Mouse (Mus musculus) cerebellum, postnatal 14 days (tissue): ENCODE results near the gene Ctf1.

Experiments
- DNase-seq, 2 experiments: peaks; one replicate each; pipeline ENCODE4 v3.0.0; 2021; ENCODE audit warnings: mixed read lengths in 2 of 2

Ctf1 gene

GRCm38 (mm10) chr7:127744366-127745045, 32.0 kb downstream of the Ctf1 start, which contains the start of gene Fbxl19:
Gene Fbxl19 (plus strand): TSS chr7:127744543.
- DNase-seq: peak; percentile 84 to 88

DNA sequence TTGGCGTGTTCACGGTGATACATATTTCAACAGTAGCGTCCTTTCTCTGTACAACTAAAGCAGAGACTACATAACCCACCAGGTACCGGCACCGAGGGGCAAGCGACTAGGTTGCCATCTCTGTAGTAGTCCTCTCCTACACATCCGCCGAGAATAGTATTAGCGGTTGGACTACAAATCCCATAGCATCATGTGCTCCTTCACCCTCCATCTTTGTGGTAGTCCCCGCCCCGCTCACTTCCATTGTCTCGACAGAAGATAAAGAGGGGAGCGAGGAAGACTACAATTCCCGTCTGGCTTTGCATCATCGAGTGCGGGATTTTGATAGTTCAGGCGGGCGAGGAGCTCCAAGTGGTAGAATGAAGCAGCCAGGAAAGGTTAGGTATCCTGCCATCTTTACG, 32.7 kb downstream of the Ctf1 start:
- peak; percentile 92 to 94 for DNase-seq

DNA sequence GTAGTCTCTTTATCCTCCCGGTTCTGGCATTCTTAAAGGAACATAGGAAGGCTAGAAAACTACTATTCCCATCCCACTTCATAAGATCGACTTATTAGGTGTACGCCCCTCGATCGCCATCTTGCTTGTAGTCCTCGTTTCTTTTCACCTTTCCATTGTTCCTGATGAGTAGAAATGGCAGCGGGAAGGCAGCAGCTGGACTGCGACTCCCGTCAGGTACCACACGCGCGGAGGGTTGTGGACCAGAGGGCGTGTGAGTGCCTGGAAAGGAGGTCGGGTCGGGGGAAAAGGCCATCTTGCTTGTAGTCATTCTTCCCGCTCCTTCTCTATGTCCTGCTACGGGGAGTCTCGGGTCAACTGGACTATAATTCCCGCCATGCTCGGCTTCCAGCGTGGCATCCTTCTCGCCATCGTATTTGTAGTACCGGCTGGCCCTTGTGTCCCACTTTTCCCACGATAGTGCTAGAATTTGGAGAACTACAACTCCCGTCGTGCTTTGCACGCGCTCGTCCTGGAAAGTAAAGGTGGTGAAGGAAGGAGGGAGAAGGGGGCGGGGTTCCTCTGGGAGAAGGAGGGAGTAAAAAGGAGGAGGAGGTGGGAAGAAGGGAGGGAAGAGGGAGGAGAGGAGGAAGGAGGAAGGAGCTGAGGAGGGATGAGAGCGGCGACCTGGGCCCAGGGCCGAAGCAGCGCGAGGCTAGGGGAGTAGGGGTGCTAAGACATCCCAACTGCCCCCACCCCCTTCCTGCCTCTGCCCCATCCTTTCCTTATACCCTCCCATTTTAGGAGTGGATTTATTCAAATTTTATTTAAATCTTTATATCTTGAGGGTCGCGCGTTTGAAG, 33.3 kb downstream of the Ctf1 start:
- DNase-seq: peak; percentile 96 to 97

- DNase-seq: peak; percentile 70 to 78
Measured at GRCm38 (mm10) chr7:127746494-127747491, 34.3 kb downstream of the Ctf1 start.

DNA sequence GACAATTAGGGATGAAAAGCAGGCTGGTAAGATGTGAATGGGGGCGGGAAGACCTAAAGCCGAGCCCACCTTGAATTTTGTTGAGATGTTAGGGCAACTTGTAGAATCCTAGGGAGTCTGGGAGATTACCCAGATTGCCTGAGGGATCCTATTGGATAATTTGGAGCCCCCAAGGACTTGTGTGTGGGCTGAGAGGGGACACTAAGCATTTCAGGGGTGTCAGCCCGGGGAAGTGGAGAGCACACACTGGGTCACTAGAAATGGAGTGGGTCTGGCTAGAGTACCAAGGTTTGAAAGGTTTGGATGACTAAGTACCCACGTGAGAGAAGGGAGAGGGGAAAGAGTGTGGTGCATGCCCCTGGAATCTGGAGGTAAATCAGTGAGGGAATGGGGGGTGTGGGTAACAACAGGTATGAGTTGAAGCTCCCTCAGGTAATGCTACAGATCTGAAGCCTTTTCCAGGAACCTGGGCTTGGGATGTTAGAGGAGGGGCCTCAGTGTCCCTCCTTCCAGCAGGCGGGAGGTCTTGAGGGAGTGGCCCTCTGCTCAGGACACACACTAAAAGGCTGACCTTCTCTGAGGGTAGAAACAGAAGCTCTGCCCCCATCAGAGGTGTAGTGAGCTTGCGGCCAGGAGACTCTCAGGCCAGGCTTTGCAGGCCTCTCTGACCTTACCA, 35.2 kb downstream of the Ctf1 start:
- DNase-seq: no peak

- peak in 1 of 2 experiments; percentile 19 for DNase-seq
Measured at GRCm38 (mm10) chr7:127748235-127748560, 35.7 kb downstream of the Ctf1 start.

DNA sequence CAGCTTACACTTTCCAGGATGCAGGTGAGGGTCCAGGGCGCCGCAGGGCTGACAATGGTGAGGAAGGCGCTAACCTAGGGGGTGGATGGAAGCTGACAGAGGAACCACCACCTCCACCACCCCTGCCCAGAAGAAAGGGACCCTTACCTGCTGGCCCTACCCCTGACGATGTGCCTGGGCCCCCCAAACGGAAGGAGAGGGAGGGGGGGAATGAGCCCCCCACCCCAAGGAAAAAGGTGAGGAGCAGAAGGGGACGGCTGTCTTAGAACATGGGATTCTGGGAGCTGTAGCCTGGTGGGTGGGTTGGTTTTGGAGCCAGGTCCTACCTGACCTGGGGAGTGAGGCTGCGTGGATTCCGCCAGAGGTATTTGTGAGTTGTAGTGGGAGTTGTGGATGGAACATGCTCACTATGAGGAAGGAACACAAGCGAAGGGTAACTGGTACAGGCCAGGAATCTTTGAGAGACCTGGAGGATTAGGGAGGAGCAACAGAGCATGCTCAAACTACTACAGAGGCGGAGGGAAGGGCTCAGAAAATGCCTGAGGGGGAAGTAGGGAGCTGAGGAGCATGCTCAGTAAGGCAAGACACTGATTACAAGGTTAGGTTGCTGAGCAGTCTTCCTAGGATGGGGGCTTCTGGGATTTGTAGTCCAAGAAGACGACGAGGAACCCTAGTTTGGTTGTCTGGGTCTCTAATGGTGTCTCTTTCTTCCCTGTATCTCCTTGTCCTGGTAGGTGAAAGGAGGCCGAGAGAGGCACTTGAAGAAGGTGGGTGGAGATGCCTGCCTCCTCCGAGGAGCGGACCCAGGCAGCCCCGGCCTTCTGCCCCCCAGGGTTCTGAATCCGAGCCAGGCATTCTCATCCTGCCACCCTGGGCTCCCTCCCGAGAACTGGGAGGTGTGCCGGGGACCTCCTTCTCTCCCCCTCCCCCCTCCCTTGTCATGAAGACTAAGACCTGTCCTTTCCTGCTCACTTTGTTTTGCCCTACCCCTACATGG, 37.9 kb downstream of the Ctf1 start:
- peak; percentile 58 to 62 for DNase-seq

DNA sequence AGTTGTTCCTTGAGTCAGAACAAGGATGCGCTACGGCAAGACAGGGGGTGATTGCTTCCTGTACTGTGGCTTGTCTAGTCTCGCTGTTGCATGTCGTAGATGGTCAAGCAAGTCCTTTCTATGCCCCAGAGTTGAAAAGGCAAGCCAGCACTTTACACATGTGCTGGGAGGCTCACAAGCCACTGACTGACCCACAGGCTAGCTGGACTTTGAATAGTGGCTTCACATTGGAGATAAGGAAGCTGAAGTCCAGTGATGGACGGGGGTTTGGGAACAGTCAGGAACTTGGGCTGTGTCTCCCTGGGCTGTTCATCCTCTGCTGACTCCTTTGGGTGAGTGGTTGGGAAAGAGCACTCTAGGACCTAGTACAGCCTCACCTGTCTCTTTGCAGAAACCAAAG, 39.1 kb downstream of the Ctf1 start:
- no peak for DNase-seq

GRCm38 (mm10) chr7:127752069-127752468, 39.5 kb downstream of the Ctf1 start:
- DNase-seq: no peak

- DNase-seq: no peak
Measured at GRCm38 (mm10) chr7:127753158-127753557, 40.6 kb downstream of the Ctf1 start.

DNA sequence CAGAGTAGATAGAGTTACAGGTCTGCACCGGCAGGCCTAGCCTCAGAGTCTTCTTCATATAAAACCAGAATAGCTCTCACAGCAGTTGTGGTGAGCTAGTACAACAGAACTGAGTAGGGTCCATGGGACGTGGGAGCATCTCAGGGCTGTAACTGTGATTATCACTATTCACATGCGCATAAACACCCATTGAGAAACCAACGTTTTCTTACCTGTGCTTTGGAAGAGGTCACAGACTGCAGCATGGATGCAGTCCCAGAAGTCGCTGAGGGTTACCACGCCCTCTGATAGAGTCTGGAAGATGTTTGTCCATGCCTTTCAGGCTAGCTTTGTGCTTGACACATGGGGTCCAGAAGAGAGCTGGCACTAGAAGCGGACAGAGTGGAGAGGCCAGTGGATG, 41.2 kb downstream of the Ctf1 start:
- no peak for DNase-seq

DNA sequence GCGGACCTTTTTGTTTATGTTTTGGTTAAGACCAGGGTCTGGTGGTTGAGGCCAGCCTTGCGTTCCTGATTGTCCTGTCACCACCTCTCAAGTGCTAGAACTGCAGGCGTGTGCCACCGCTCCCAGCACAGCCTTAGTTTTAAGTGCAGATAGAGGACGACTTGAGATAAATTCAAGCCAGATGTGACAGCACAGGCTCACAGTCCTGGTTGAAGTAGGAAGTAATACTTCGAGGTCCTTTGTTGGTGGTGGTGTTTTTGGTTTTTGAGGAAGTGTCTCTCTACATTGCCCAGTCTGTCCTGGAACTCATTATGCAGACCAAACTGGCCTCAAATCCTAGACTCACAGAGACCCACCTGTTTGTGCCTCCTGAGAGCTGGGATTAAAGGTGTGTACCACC, 47.2 kb downstream of the Ctf1 start:
- DNase-seq: no peak

DNA sequence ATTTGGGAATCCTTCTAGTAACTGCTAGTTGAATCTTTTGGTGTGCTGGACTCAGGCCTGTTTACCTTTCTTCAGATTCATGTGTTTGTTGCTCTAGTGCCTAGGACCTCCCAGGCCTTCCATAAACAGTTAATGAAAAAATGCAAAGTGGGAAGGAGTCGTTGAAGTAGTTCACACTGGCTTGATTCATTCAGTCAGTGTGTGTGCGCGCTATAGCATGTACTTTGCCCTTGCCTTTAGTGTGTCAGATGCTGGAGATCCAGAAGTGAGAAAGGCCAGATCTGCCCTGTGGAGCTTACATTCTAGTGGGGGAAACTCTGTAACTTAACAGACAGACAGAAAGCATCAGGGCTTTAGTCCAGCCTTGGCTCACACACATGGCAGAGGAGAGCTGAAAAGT, 47.9 kb downstream of the Ctf1 start:
- DNase-seq: no peak

DNA sequence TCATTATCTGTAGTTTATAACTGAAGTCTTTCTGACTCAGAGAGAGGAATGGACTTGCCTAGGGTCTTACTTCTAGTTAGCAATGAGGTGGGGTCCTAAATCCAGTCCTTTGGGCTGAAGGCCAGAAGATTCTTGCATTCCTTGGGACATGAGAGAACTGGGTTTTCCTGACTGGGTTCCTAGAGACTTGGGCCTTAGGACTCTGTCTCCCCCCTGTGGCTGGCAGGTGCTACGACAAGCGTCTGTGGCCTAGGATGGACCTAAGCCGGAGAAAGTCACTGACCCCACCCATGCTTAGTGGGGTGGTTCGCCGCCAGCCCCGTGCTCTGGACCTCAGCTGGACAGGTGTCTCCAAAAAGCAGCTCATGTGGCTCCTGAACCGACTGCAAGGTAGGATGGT, 48.5 kb downstream of the Ctf1 start:
- peak; percentile 84 to 85 for DNase-seq

- DNase-seq: no peak
Measured at GRCm38 (mm10) chr7:127763642-127764041, 51.1 kb downstream of the Ctf1 start.

GRCm38 (mm10) chr7:127765756-127766155, 53.2 kb downstream of the Ctf1 start:
- DNase-seq: no peak

DNA sequence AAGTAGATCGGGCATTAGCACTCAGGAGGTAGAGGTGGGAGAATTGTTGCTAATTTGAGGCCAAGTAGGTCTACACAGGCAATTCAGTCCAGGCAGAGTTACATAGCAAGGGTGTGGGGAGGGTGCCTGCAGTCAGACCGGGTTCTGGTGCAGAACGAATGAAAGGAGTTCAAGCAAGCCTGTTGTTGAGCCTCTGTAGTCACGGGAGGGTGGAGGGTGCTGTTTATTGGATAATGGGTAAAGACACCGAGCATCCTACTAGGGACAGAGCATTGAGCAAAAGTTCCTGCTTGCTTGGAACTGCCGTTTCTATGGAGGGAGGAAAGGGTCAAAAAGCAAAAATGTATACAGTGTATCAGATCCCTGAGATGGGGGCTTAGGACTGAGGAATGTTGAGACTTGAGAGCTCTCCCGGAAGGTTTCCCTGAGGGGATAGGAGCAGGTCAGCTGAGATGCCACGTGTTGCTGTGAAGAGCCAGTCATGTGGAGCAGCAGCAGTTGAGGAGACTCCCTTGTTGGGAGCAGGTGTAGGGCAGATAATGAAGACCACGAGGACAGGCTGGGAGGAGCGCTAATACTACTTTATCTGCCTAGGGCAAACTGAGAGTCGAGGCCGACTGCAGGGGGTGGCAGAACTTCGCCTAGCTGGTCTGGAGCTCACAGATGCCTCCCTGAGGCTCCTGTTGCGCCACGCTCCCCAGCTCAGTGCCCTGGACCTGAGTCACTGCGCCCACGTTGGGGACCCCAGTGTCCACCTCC, 54.5 kb downstream of the Ctf1 start:
- DNase-seq: no peak
